Mouse (Mus musculus): ENCODE measurements around the gene C1qtnf6. TPM values are rescaled to one million over a fixed set of nuclear protein-coding genes. Genes with fewer than 3 reads are reported as not detected.

The C1qtnf6 gene
- total and polyA plus RNA-seq, 2 experiments from 2014 or later = 4.0 to 10.2 TPM

DNA sequence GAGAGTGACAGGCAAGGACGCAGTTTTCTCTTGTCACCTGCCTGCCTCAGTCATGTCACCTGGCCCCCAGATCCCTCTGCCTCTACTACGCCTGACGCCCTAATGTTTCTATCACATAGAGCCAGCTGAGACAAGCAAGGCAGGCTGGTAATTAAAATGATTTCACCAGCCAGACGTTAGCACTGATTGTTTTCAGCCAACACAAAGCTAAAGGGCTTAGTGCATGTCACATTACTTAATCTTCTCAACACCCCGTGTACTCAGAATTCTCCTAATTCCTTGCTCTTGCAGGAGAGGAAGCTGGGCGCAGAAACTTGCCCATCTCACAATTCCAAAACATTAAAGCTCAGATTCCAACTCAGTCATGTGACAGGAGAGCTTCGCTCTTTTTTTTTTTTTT is 22.8 kb downstream of the C1qtnf6 start:
- Histone ChIP-seq H3K36me3 (ENCODE audit: insufficient read depth) (no peaks in the 10 kb centered on the region), H3K4me1 (ENCODE audit: insufficient read depth) (no peaks in the 10 kb centered on the region), H3K4me3 (ENCODE audit: low read depth, low read length) (no peak overlapping the region), H3K9me3 (ENCODE audit: low read length) (no peaks in the 10 kb centered on the region), H3K27ac (ENCODE audit: low read depth, low read length) (no peak overlapping the region), H3K27me3 (ENCODE audit: insufficient read depth, low read length) (no peaks in the 10 kb centered on the region), H3K4me2 (ENCODE audit: low read depth) (no peak overlapping the region), H3K9ac (no peak overlapping the region)
- ATAC-seq = no peak
- TF ChIP-seq CTCF (IDR thresholded peaks at IDR 0.05; ENCODE audit: low read depth) = no peak
- WGBS = 37% methylated on average over 7 of the region's 7 CpGs
- no peak for DNase-seq

DNA sequence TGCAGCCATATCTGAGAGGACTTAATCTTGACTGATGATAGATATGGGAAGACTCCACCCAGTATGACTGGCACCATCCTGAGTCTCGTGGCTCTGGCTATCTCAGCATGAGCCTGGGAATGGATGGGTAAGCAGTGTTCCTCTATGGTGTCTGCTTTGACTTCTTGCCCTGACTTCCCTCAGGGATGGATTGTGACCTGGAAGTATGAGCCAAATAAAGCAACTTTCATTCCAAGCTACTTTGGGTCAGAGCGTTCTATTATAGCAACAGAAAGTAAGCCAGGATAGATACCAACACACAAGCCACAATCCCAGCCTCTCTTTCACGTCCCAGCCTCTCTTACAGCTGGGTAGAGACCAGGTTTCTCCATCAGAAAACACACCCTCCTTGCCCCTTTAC is 25.7 kb downstream of the C1qtnf6 start:
- DNase-seq (no peak), ATAC-seq (no peak)
- Histone ChIP-seq H3K27me3 (ENCODE audit: insufficient read depth, low read length) (no peaks in the 10 kb centered on the region), H3K27ac (ENCODE audit: low read depth, low read length) (no peak overlapping the region), H3K4me3 (ENCODE audit: low read depth, low read length) (no peak overlapping the region), H3K36me3 (ENCODE audit: insufficient read depth) (no peaks in the 10 kb centered on the region), H3K4me2 (ENCODE audit: low read depth) (no peak overlapping the region), H3K9me3 (ENCODE audit: low read length) (no peaks in the 10 kb centered on the region), H3K9ac (no peak overlapping the region), H3K4me1 (ENCODE audit: insufficient read depth) (no peaks in the 10 kb centered on the region)
- TF ChIP-seq CTCF (IDR thresholded peaks at IDR 0.05; ENCODE audit: low read depth) = no peak
- 83% methylated on average over 3 of the region's 3 CpGs for WGBS

DNA sequence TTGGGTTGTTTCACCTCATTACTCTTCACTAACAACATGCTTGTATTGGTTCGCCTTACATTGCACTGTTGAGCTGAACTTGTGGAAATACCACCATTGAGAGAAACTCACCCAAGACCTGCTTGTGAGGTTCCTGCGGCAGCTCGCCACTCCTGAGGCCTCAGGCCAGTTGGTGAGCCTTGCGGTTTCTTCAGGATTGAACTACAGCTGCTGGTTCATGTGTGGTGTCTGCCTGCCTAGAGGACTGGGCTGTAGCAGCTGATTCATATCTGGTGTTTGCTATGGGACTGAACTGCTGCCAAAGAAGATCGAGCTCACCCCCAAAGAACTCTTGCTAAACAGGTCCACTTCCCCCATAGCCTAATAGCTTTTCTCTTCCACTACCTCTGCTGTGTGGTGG is 26.4 kb downstream of the C1qtnf6 start:
- Histone ChIP-seq H3K27ac (ENCODE audit: low read depth, low read length) (no peak overlapping the region), H3K4me3 (ENCODE audit: low read depth, low read length) (no peak overlapping the region), H3K4me1 (ENCODE audit: insufficient read depth) (no peaks in the 10 kb centered on the region), H3K27me3 (ENCODE audit: insufficient read depth, low read length) (no peaks in the 10 kb centered on the region), H3K9me3 (ENCODE audit: low read length) (no peaks in the 10 kb centered on the region), H3K4me2 (ENCODE audit: low read depth) (no peak overlapping the region), H3K9ac (no peak overlapping the region), H3K36me3 (ENCODE audit: insufficient read depth) (no peaks in the 10 kb centered on the region)
- TF ChIP-seq CTCF (IDR thresholded peaks at IDR 0.05; ENCODE audit: low read depth) = no peak
- DNase-seq = no peak
- 95% methylated on average over 5 of the region's 5 CpGs for WGBS
- ATAC-seq = no peak

DNA sequence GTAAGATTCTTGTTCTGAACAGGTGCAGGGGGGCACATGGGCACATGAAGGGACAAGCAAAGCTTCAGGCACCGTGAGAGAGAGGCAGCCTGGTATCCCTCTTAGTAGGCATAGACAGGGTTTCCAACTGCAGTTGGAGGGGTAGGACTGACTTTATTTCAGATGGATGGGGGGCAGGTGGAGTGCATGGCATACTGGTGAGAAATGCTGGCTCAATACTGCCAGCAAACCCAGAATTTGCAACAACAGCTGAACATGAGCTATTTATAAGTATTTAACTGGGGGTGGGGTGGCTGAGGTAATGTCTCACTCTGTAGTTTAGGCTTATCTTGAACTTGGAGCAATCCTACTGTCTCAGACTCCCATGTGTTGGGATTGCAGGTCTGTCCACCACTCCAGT is 27.2 kb downstream of the C1qtnf6 start:
- Histone ChIP-seq H3K4me1 (ENCODE audit: insufficient read depth) (no peaks in the 10 kb centered on the region), H3K4me3 (ENCODE audit: low read depth, low read length) (no peak overlapping the region), H3K27me3 (ENCODE audit: insufficient read depth, low read length) (no peaks in the 10 kb centered on the region), H3K4me2 (ENCODE audit: low read depth) (no peak overlapping the region), H3K27ac (ENCODE audit: low read depth, low read length) (no peak overlapping the region), H3K9me3 (ENCODE audit: low read length) (no peaks in the 10 kb centered on the region), H3K9ac (no peak overlapping the region), H3K36me3 (ENCODE audit: insufficient read depth) (no peaks in the 10 kb centered on the region)
- DNase-seq (no peak), ATAC-seq (no peak)
- 83% methylated on average over 1 of the region's 1 CpGs for WGBS
- TF ChIP-seq CTCF (IDR thresholded peaks at IDR 0.05; ENCODE audit: low read depth) = no peak

DNA sequence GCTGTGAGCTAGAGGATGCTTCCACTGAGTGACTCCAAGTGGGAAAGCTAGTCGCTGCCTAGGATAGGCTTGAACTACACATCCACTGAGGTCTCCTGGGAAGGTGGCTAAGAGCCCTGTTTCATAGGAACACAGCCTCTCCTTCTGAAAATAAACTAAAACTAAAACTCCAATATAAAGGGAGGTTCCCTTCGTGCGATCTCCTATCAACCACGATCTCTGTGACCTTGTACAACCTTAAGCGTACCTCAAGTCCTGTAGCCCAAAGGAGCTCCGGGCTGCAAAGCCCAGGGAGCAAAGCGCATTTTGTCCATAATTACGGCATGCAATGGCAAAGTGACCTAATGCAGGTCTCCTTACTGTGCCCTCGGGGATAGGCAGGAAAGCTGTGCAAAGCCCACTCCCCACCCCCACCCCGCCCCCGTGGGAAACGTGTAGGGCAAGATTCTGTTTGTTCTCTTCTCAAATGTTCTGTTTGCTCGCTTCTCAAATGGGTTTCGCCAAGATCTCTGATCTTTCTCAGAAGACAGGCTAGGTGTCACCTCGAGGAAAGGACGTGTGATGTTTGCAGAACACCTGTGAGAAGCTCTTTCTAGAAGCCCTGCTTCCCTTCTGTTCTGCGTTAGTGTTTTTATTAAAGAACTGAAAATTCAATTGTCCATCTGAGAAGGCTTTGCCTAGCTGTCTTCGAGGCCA is 28.6 kb downstream of the C1qtnf6 start:
- 90% methylated on average over 18 of the region's 18 CpGs for WGBS
- Histone ChIP-seq H3K4me2 (ENCODE audit: low read depth) (no peak overlapping the region), H3K27me3 (ENCODE audit: insufficient read depth, low read length) (no peaks in the 10 kb centered on the region), H3K9me3 (ENCODE audit: low read length) (no peaks in the 10 kb centered on the region), H3K4me3 (ENCODE audit: low read depth, low read length) (no peak overlapping the region), H3K4me1 (ENCODE audit: insufficient read depth) (no peaks in the 10 kb centered on the region), H3K27ac (ENCODE audit: low read depth, low read length) (no peak overlapping the region), H3K9ac (no peak overlapping the region), H3K36me3 (ENCODE audit: insufficient read depth) (no peaks in the 10 kb centered on the region)
- no peak for DNase-seq
- ATAC-seq = no peak
- no peak for TF ChIP-seq CTCF (IDR thresholded peaks at IDR 0.05; ENCODE audit: low read depth)

DNA sequence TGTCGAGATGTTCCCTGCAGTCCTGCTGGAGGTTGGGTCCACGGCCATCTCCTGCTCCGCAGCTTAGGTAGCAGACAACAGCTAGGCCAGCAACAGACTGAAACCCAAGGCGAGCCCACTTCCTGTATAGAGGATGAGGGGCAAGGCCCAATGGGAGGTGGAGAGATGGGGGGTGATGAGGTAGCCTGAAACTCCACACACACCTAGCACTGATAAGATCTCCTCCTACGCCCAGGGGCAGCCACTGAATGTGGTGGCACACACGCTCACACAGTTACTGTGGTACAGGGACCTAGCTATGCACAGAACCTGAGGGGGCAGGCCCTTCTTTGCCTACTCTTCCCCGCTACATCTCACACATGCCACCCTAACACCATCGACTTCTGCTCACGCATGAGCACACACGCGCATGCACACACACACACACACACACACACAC is 36.2 kb downstream of the C1qtnf6 start, which contains the start of gene Il2rb:
Il2rb (minus strand) TSS at position 304 of the 439 bp plus-strand sequence.
- 91% methylated on average over 11 of the region's 11 CpGs for WGBS
- no peak within 1 kb of the TSS for H3K27ac ChIP-seq (ENCODE audit: low read depth, low read length)
- H3K4me3 ChIP-seq (ENCODE audit: low read depth, low read length) = no peak within 1 kb of the TSS
- H3K4me1 ChIP-seq (ENCODE audit: insufficient read depth) = no peaks in the 10 kb centered on the region
- ATAC-seq (no peak), DNase-seq (no peak)
- no peak for TF ChIP-seq CTCF (IDR thresholded peaks at IDR 0.05; ENCODE audit: low read depth)
- H3K9ac ChIP-seq = no peak within 1 kb of the TSS
- H3K27me3 ChIP-seq (ENCODE audit: insufficient read depth, low read length) = no peaks in the 10 kb centered on the region
- H3K4me2 ChIP-seq (ENCODE audit: low read depth) = no peak within 1 kb of the TSS
- H3K36me3 ChIP-seq (ENCODE audit: insufficient read depth) = no peaks in the 10 kb centered on the region
- H3K9me3 ChIP-seq (ENCODE audit: low read length) = no peaks in the 10 kb centered on the region

DNA sequence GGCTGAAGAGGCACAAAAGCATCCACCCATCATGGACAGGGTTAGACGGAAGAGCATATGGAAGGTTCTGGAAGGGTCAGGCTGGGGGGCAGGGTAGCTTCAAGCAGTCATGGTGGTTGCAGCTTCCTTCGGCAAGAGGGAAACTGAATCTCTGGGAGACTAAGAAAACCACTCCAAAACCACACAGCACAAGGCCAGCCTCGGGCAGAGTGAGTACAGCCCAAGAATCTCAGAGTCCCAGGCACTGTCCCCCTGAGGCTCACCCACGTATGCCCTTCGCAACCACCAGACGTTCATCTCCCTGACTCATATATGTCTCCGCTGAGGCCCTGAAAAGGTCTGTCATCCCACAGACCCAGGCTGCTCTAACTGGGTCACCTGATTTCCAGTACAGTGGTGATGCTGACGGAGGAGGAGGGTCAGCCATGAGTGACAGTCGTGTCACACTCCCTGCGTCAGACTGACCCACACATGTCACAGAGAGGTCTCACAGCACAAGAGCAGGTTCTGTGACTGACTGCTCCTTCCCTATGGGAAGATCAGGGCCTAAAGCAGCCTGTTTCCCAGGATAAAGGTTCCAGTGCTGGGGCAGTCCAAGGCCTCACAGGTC is 37.7 kb downstream of the C1qtnf6 start:
- Histone ChIP-seq H3K27me3 (ENCODE audit: insufficient read depth, low read length) (no peaks in the 10 kb centered on the region), H3K36me3 (ENCODE audit: insufficient read depth) (no peaks in the 10 kb centered on the region), H3K4me1 (ENCODE audit: insufficient read depth) (no peaks in the 10 kb centered on the region), H3K4me3 (ENCODE audit: low read depth, low read length) (no peak overlapping the region), H3K27ac (ENCODE audit: low read depth, low read length) (no peak overlapping the region), H3K9me3 (ENCODE audit: low read length) (no peaks in the 10 kb centered on the region), H3K9ac (no peak overlapping the region), H3K4me2 (ENCODE audit: low read depth) (no peak overlapping the region)
- DNase-seq = no peak
- ATAC-seq = no peak
- TF ChIP-seq CTCF (IDR thresholded peaks at IDR 0.05; ENCODE audit: low read depth) = no peak
- WGBS = 84% methylated on average over 10 of the region's 10 CpGs
